Mouse (Mus musculus) layer of hippocampus, adult 11-12 months (tissue): ENCODE results near the gene Frmd8.
A peak's percentile ranks its signal among the peaks of the same experiment; 100 is the strongest.

ENCODE experiments used
- DNase-seq: peaks from one replicate; pipeline ENCODE4 v3.0.0; 2022; ENCODE audit warnings: low spot score

Frmd8 gene

GRCm38 (mm10) chr19:5874969-5875480 is at the start of gene Frmd8:
TSS of gene Frmd8 (minus strand) at chr19:5875274.
- DNase-seq = peak; percentile 94

GRCm38 (mm10) chr19:5924713-5925093 is 49.6 kb upstream of the Frmd8 start, which contains the start of gene Cdc42ep2:
TSS of gene Cdc42ep2 (minus strand) at chr19:5924816.
- DNase-seq = peak; percentile 92

- peak; percentile 90 for DNase-seq
Observed at GRCm38 (mm10) chr19:5923990-5924712, 49.1 kb upstream of the Frmd8 start.

GRCm38 (mm10) chr19:5922963-5923362 is 47.9 kb upstream of the Frmd8 start:
- no peak for DNase-seq

GRCm38 (mm10) chr19:5922119-5922942 is 47.3 kb upstream of the Frmd8 start:
- no peak for DNase-seq

GRCm38 (mm10) chr19:5921715-5922114 is 46.6 kb upstream of the Frmd8 start:
- no peak for DNase-seq

GRCm38 (mm10) chr19:5913007-5913719 is 38.1 kb upstream of the Frmd8 start, which contains the start of gene Dpf2:
TSS of gene Dpf2 (minus strand) at chr19:5913010.
- DNase-seq = no peak

GRCm38 (mm10) chr19:5912103-5913006 is 37.3 kb upstream of the Frmd8 start:
- peak; percentile 99 for DNase-seq

GRCm38 (mm10) chr19:5911430-5912102 is 36.5 kb upstream of the Frmd8 start:
- no peak for DNase-seq

- DNase-seq = no peak
Observed at GRCm38 (mm10) chr19:5910221-5910620, 35.1 kb upstream of the Frmd8 start.

GRCm38 (mm10) chr19:5907275-5907674 is 32.2 kb upstream of the Frmd8 start:
- DNase-seq = no peak

GRCm38 (mm10) chr19:5894002-5894678 is 19.1 kb upstream of the Frmd8 start, which contains the start of gene Tigd3:
TSS of gene Tigd3 (minus strand) at chr19:5894149.
- peak; percentile 94 for DNase-seq

GRCm38 (mm10) chr19:5893282-5894001 is 18.4 kb upstream of the Frmd8 start:
- DNase-seq = no peak

- DNase-seq = no peak
Observed at GRCm38 (mm10) chr19:5892735-5893134, 17.7 kb upstream of the Frmd8 start.

GRCm38 (mm10) chr19:5892262-5892661 is 17.2 kb upstream of the Frmd8 start:
- DNase-seq = no peak

- DNase-seq = no peak
Observed at GRCm38 (mm10) chr19:5891521-5892258, 16.6 kb upstream of the Frmd8 start.

GRCm38 (mm10) chr19:5889211-5889610 is 14.1 kb upstream of the Frmd8 start:
- DNase-seq = no peak

- DNase-seq = no peak
Observed at GRCm38 (mm10) chr19:5887234-5887815, 12.3 kb upstream of the Frmd8 start.
